In the genomic region with DNA sequence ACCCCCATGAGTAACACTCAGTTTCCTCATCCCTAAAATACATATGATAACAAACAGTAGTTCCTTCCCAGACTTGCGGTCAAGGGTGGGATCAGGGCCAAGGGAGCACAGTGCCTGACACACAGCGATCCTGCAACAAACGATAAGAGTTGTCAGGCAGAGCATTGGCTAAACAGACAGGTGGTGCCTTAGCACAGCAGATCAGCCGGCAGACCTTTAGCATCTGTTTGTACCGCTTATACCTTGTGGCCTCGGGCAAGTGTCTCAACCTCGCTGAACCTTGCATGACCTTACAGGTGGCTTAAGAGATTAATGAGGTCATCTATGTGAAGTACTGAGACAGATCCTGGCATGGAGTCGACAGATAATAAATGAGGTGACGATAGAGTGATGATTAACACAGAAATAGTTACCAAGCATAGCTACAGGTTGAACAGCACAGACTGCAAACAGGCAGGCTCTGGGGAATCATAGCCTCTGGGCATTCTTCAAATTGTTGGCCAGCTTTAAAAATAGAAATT, we compare ENCODE assay signal across 9 mouse cellular contexts. TPM values are rescaled to one million over a fixed set of nuclear protein-coding genes. Genes with fewer than 3 reads are reported as not detected.
DNase-seq lines count a peak whose midpoint lies in the region; ATAC-seq lines count a peak whose summit lies in the region.
"Had no signal": no experiment of that assay in that cellular context is flagged by ENCODE, and none has a peak within 500 bp of the region (broad histone marks: within the 10 kb centered on the region; RNA-seq: fewer than 3 reads in every experiment).

No protein-coding gene starts in this region.

- H3K9me3 ChIP-seq in kidney, embryonic 15.5 days (replicated peaks), result peaks cover 4% of the 10 kb centered on the region; the same call in 1 of the 2 replicates
- H3K9me3 ChIP-seq in stomach, embryonic 15.5 days, result no peaks in the 10 kb centered on the region
- no peaks in the 10 kb centered on the region for H3K9me3 ChIP-seq in hindbrain, embryonic 10.5 days

- no peaks in the 10 kb centered on the region for H3K36me3 ChIP-seq in kidney, embryonic 15.5 days
- H3K36me3 ChIP-seq in stomach, embryonic 15.5 days, result no peaks in the 10 kb centered on the region
- no peaks in the 10 kb centered on the region for H3K36me3 ChIP-seq in hindbrain, embryonic 10.5 days

- WGBS in kidney, embryonic 15.5 days, result 54% methylated on average over 9 of the region's 9 CpGs
- 29% methylated on average over 9 of the region's 9 CpGs for WGBS in stomach, embryonic 15.5 days
- WGBS in hindbrain, embryonic 10.5 days, result 71% methylated on average over 9 of the region's 9 CpGs

- no peak overlapping the region for H3K4me2 ChIP-seq in kidney, embryonic 15.5 days
- H3K4me2 ChIP-seq in stomach, embryonic 15.5 days, result no peak overlapping the region

- ATAC-seq in kidney, embryonic 15.5 days (replicated peaks; ENCODE audit: low FRiP score), result peak; percentile 81
- ATAC-seq in stomach, embryonic 15.5 days (ENCODE audit: insufficient read depth, low FRiP score, low read depth), result peak; percentile 93
- ATAC-seq: hindbrain, postnatal 0 days had no signal

- H3K27ac ChIP-seq in kidney, embryonic 15.5 days, result no peak overlapping the region
- H3K27ac ChIP-seq in stomach, embryonic 15.5 days, result no peak overlapping the region
- no peak overlapping the region for H3K27ac ChIP-seq in hindbrain, embryonic 10.5 days
- H3K27ac ChIP-seq: hindbrain, postnatal 0 days had no signal

- H3K4me1 ChIP-seq in kidney, embryonic 15.5 days, result peaks cover 3% of the 10 kb centered on the region
- H3K4me1 ChIP-seq in stomach, embryonic 15.5 days, result no peaks in the 10 kb centered on the region
- peaks cover 2% of the 10 kb centered on the region for H3K4me1 ChIP-seq in hindbrain, embryonic 10.5 days (replicated peaks)

- DNase-seq in kidney, postnatal 36 days, result no peak
- peak; percentile 36 for DNase-seq in embryo, embryonic 10.5 days (ENCODE audit: low spot score)
- DNase-seq in liver, result peak; percentile 89
- no peak for DNase-seq in cerebellum, adult 18-20 months
- DNase-seq in hindbrain, embryonic 10.5 days (ENCODE audit: low spot score), result no peak
- DNase-seq in kidney, postnatal 14 days, result no peak

- no peaks in the 10 kb centered on the region for H3K27me3 ChIP-seq in kidney, embryonic 15.5 days
- no peaks in the 10 kb centered on the region for H3K27me3 ChIP-seq in stomach, embryonic 15.5 days (replicated peaks)
- H3K27me3 ChIP-seq in hindbrain, embryonic 10.5 days (ENCODE audit: insufficient read depth, poor library complexity, severe bottlenecking), result no peaks in the 10 kb centered on the region

- H3K4me3 ChIP-seq in kidney, embryonic 15.5 days (replicated peaks), result no peak overlapping the region
- no peak overlapping the region for H3K4me3 ChIP-seq in stomach, embryonic 15.5 days (replicated peaks)
- H3K4me3 ChIP-seq in hindbrain, embryonic 10.5 days, result no peak overlapping the region

- H3K9ac ChIP-seq in kidney, embryonic 15.5 days, result no peak overlapping the region
- no peak overlapping the region for H3K9ac ChIP-seq in stomach, embryonic 15.5 days

RNA-seq across cellular contexts. Expression of a gene that starts 5.8 kb away (rescaled TPM):
- 25.6 and 27.3 TPM in 2 replicates for polyA plus RNA-seq in kidney, embryonic 15.5 days (2015; fragmentation: Nextera tagmentation; extraction: Ambion mirVana)
- 21.1 and 22.6 TPM in 2 replicates for polyA plus RNA-seq in stomach, embryonic 15.5 days (2015; fragmentation: Nextera tagmentation; extraction: Ambion mirVana)
- polyA plus RNA-seq in hindbrain, embryonic 10.5 days (2016; fragmentation: Nextera tagmentation; extraction: Ambion mirVana), result 24.2 and 25.5 TPM in 2 replicates

RNA-seq across cellular contexts. Expression of a gene that starts 35.6 kb away (rescaled TPM):
- 25.2 and 25.6 TPM in 2 replicates for polyA plus RNA-seq in kidney, embryonic 15.5 days (2015; fragmentation: Nextera tagmentation; extraction: Ambion mirVana)
- polyA plus RNA-seq in stomach, embryonic 15.5 days (2015; fragmentation: Nextera tagmentation; extraction: Ambion mirVana), result 22.0 and 23.4 TPM in 2 replicates
- polyA plus RNA-seq in hindbrain, embryonic 10.5 days (2016; fragmentation: Nextera tagmentation; extraction: Ambion mirVana), result 29.0 and 33.3 TPM in 2 replicates

Comparison
In these comparisons a context has a peak if more than half of its experiments do, and no peak if none do; other contexts are left out.
1. DNase-seq: peak in embryo, embryonic 10.5 days (single experiment) and liver (single experiment); none in kidney, postnatal 36 days (0 of 2), cerebellum, adult 18-20 months (0 of 2), hindbrain, embryonic 10.5 days (single experiment) and kidney, postnatal 14 days (single experiment).